ENCODE assay signal across 9 mouse cellular contexts in the genomic region with DNA sequence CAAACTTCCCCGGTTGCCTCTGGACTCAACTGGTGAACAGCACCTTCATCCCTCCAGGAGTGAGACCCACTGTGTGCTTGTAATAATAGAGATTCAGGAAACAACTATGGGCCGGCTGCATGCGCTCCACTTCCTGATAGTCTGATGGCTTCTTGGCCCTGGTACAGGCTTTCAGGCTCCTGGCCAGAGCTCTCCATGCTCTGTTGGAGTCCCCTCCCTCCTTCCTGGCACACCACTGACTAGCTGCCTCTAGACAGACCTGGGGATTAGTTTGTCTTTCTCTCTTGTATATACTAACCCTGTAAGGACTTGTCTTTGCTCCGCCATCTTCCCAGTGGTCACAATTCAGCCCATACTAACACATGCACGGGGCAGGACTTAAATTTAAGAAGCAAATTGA.
DNase-seq lines count a peak whose midpoint lies in the region; ATAC-seq and TF ChIP-seq lines count a peak whose summit lies in the region.
"Had no signal": no experiment of that assay in that cellular context is flagged by ENCODE, and none has a peak within 500 bp of the region (broad histone marks: within the 10 kb centered on the region; RNA-seq: fewer than 3 reads in every experiment).

No protein-coding gene starts in this region.

- intact Hi-C loops in left cerebral cortex, postnatal 25 days (cut with DNase I): no loop called here

- no peak for TF ChIP-seq EP300 in heart, postnatal 0 days (IDR thresholded peaks at IDR 0.05; ENCODE audit: low read depth)

- no peak for TF ChIP-seq CTCF in midbrain, postnatal 0 days (IDR thresholded peaks at IDR 0.05)
- no peak for TF ChIP-seq CTCF in heart, postnatal 0 days (IDR thresholded peaks at IDR 0.05; ENCODE audit: low read depth)

- no peak overlapping the region for H3K4me3 ChIP-seq in heart, embryonic 11.5 days (ENCODE audit: low read depth, low read length)
- H3K4me3 ChIP-seq in midbrain, postnatal 0 days (ENCODE audit: low read depth, low read length): no peak overlapping the region
- no peak overlapping the region for H3K4me3 ChIP-seq in midbrain, embryonic 11.5 days (ENCODE audit: low read depth, low read length)
- H3K4me3 ChIP-seq in heart, postnatal 0 days (ENCODE audit: low read depth, low read length): no peak overlapping the region
- H3K4me3 ChIP-seq: limb, embryonic 12.5 days; megakaryocyte, embryonic 14.5 days had no signal

- H3K4me2 ChIP-seq in heart, embryonic 11.5 days: no peak overlapping the region
- no peak overlapping the region for H3K4me2 ChIP-seq in midbrain, postnatal 0 days (ENCODE audit: low read depth, low read length, poor library complexity, severe bottlenecking)
- no peak overlapping the region for H3K4me2 ChIP-seq in midbrain, embryonic 11.5 days
- no peak overlapping the region for H3K4me2 ChIP-seq in heart, postnatal 0 days (ENCODE audit: low read depth, low read length)
- H3K4me2 ChIP-seq: limb, embryonic 12.5 days had no signal

- ATAC-seq in heart, embryonic 11.5 days (replicated peaks; ENCODE audit: insufficient number of reproducible peaks, low FRiP score, low TSS enrichment): no peak
- ATAC-seq in midbrain, postnatal 0 days (ENCODE audit: low FRiP score): no peak
- no peak for ATAC-seq in midbrain, embryonic 11.5 days (ENCODE audit: low FRiP score)
- ATAC-seq in heart, postnatal 0 days (ENCODE audit: insufficient read depth, low read depth): peak; percentile 66; the same call in 1 of the 2 replicates

- H3K4me1 ChIP-seq in heart, embryonic 11.5 days (ENCODE audit: control insufficient read depth, insufficient read depth, low read length): 0 out of 2 replicates have a peak, but pooled peaks cover 4% of the 10 kb centered on the region
- H3K4me1 ChIP-seq in midbrain, postnatal 0 days (ENCODE audit: insufficient read depth, low read length): no peaks in the 10 kb centered on the region
- H3K4me1 ChIP-seq in midbrain, embryonic 11.5 days (ENCODE audit: control insufficient read depth, insufficient read depth, low read length): no peaks in the 10 kb centered on the region
- no peaks in the 10 kb centered on the region for H3K4me1 ChIP-seq in heart, postnatal 0 days (ENCODE audit: control insufficient read depth, insufficient read depth)
- H3K4me1 ChIP-seq: limb, embryonic 12.5 days; megakaryocyte, embryonic 14.5 days had no signal

- H3K9ac ChIP-seq in heart, embryonic 11.5 days (ENCODE audit: low read depth, low read length): no peak overlapping the region
- H3K9ac ChIP-seq in midbrain, postnatal 0 days (replicated peaks; ENCODE audit: low read length, poor library complexity, severe bottlenecking): no peak overlapping the region
- H3K9ac ChIP-seq in midbrain, embryonic 11.5 days (ENCODE audit: low read length): no peak overlapping the region
- H3K9ac ChIP-seq in heart, postnatal 0 days (replicated peaks; ENCODE audit: low read depth, low read length): no peak overlapping the region
- H3K9ac ChIP-seq: limb, embryonic 12.5 days had no signal

- no peaks in the 10 kb centered on the region for H3K27me3 ChIP-seq in heart, embryonic 11.5 days (ENCODE audit: control insufficient read depth, insufficient read depth, low read length)
- H3K27me3 ChIP-seq in midbrain, postnatal 0 days (ENCODE audit: insufficient read depth, low read length): no peaks in the 10 kb centered on the region
- no peaks in the 10 kb centered on the region for H3K27me3 ChIP-seq in midbrain, embryonic 11.5 days (ENCODE audit: control insufficient read depth, insufficient read depth, low read length)
- no peaks in the 10 kb centered on the region for H3K27me3 ChIP-seq in heart, postnatal 0 days (ENCODE audit: control insufficient read depth, insufficient read depth, low read length)
- H3K27me3 ChIP-seq: limb, embryonic 12.5 days; megakaryocyte, embryonic 14.5 days had no signal

- no peak overlapping the region for H3K27ac ChIP-seq in heart, embryonic 11.5 days (ENCODE audit: low read depth, low read length)
- no peak overlapping the region for H3K27ac ChIP-seq in midbrain, postnatal 0 days (ENCODE audit: low read depth, low read length)
- H3K27ac ChIP-seq in midbrain, embryonic 11.5 days (ENCODE audit: low read depth, low read length): no peak overlapping the region
- no peak overlapping the region for H3K27ac ChIP-seq in heart, postnatal 0 days (ENCODE audit: low read depth)
- H3K27ac ChIP-seq: limb, embryonic 12.5 days had no signal

- WGBS in heart, embryonic 11.5 days (ENCODE audit: insufficient replicate concordance): 68% methylated on average over 5 of the region's 5 CpGs
- WGBS in midbrain, postnatal 0 days: 78% methylated on average over 5 of the region's 5 CpGs
- 89% methylated on average over 5 of the region's 5 CpGs for WGBS in midbrain, embryonic 11.5 days
- WGBS in heart, postnatal 0 days: 42% methylated on average over 5 of the region's 5 CpGs

- no peaks in the 10 kb centered on the region for H3K9me3 ChIP-seq in heart, embryonic 11.5 days (replicated peaks; ENCODE audit: control insufficient read depth, low read length)
- H3K9me3 ChIP-seq in midbrain, postnatal 0 days (ENCODE audit: low read length): no peaks in the 10 kb centered on the region
- H3K9me3 ChIP-seq in midbrain, embryonic 11.5 days (ENCODE audit: control insufficient read depth, low read length): no peaks in the 10 kb centered on the region
- H3K9me3 ChIP-seq in heart, postnatal 0 days (replicated peaks; ENCODE audit: control insufficient read depth, low read length): no peaks in the 10 kb centered on the region

- DNase-seq in heart, adult 18-20 months: peak; percentile 45 to 54
- peak; percentile 52 for DNase-seq in midbrain, postnatal 0 days (ENCODE audit: low spot score)
- no peak for DNase-seq in midbrain, embryonic 11.5 days (ENCODE audit: low spot score, missing footprints)
- DNase-seq in heart, postnatal 0 days (ENCODE audit: low spot score): peak; percentile 47
- peak; percentile 9 for DNase-seq in ovary, postnatal 10 days (ENCODE audit: low spot score)
- DNase-seq in left cerebral cortex, postnatal 25 days (ENCODE audit: low spot score in 2 of 2): no peak

- no peaks in the 10 kb centered on the region for H3K36me3 ChIP-seq in heart, embryonic 11.5 days (ENCODE audit: control insufficient read depth, insufficient read depth, low read length)
- no peaks in the 10 kb centered on the region for H3K36me3 ChIP-seq in midbrain, postnatal 0 days (ENCODE audit: insufficient read depth, low read length)
- no peaks in the 10 kb centered on the region for H3K36me3 ChIP-seq in midbrain, embryonic 11.5 days (ENCODE audit: control insufficient read depth, insufficient read depth, low read length)
- no peaks in the 10 kb centered on the region for H3K36me3 ChIP-seq in heart, postnatal 0 days (replicated peaks; ENCODE audit: control insufficient read depth, insufficient read depth, low read length)
- H3K36me3 ChIP-seq: limb, embryonic 12.5 days had no signal

Comparison
In these comparisons a context has a peak if more than half of its experiments do, and no peak if none do; other contexts are left out.
1. DNase-seq: peak in heart, adult 18-20 months (2 of 2), midbrain, postnatal 0 days (single experiment), heart, postnatal 0 days (single experiment) and ovary, postnatal 10 days (single experiment); none in midbrain, embryonic 11.5 days (single experiment) and left cerebral cortex, postnatal 25 days (0 of 2).